Mouse (Mus musculus): ENCODE measurements around the gene Zfp672.
"Not testable (repeated sequence)": the region's sequence is repeated elsewhere in the genome, so short reads cannot be mapped to it uniquely, and the experiment has no call there.

Zfp672 gene

DNA sequence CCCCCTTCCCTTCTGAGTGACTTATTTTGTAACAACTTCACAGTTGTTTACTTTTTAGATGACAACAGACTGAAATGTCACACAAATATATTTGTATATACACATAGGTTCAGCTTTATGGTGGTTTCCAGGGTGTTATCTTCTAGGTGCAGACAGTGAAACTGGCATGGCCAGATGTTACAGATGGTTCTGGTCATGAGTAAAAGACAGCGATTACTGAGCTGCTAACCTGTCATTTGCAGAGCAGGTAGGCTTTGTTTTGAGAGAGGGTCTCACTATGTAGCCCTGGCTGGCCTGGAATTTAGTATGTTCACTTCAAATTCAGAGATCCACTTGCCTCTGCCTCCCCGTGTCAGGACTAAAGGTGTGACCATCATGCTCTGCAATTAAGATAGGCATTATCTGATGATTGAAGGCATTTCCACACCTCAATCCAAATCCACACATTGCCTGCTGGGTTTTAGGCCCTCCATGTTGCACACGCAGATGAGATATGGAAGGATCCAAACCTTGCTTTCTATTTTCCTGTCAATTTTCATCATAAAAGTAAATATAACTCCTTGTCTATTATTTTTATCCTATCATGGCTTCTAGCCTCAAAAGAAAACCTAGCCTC, 5.4 kb downstream of the Zfp672 start:
- no peak for DNase-seq (ENCODE audit: low spot score)

DNA sequence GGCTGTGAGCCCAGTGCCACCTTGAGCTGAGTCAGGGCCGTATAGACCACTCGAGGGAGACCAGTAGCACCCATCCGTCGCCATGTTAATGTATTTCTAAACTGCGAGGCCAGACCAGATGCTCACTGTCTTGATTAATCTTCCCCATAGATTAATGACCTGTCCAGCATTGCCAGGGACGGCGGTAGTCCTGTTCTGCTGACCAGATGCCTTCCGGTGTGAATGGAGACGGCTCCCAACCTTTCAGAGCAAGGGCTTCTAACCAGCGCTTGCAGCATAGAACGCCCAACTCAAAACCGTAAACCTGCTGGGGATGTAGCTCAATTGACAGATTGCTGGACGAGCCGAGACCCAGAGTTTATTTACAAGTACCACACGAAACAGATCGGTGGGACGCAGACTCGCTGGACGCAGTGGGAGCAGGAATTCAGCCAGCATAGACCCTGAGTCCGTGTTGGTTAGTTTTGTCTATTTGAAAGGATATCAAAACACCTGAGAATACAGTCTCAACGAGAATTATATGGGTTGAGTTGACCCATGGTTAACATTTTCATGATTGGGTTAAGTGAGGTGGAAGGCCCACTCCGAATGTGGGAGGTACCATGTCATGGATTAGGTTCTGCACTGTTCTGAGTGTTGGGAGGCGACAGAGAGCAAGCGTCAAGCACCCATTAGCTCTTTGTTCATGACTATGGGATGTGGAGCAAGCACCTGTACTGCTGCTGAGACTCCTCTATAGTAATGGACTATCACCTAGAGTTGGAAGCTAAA, 6.4 kb downstream of the Zfp672 start:
- DNase-seq (ENCODE audit: low spot score): no peak

DNA sequence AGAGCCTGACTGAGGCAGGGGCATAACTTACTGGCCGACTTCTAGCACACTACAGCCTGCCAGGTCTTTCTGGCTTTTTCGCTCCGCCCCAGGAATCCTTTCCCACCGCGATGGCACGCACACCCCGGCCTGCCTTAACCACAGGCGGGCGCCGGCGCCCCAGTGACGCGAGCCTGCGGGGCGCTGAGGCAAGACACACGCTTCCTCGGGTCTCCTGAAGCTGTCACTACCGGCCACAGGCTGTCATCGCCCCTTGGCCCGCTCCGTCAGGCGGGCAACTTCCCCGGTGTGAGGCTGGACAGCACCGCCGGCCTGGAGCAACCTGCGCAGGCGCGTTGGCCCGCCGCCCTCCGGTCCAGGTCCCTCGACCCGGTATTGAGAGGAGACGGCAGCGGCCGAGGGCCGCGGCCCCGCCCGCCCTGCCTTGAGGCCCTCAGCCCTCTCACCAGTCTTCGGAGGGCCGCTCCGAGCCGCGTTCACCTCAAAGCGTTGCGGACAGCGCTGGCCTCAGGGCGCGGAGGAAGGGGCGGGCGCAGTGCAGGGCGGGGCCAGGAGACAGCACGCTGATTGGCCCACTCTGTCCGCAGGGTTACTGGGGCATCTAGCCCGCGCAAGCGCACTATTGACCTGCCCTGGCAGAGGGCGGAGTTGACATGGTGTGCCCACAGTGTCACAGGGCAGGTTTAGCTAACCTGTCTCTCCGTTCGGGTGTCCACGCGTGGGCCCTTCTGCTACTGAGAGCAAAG, 7.1 kb downstream of the Zfp672 start:
- DNase-seq (ENCODE audit: low spot score): peak; percentile 97

DNA sequence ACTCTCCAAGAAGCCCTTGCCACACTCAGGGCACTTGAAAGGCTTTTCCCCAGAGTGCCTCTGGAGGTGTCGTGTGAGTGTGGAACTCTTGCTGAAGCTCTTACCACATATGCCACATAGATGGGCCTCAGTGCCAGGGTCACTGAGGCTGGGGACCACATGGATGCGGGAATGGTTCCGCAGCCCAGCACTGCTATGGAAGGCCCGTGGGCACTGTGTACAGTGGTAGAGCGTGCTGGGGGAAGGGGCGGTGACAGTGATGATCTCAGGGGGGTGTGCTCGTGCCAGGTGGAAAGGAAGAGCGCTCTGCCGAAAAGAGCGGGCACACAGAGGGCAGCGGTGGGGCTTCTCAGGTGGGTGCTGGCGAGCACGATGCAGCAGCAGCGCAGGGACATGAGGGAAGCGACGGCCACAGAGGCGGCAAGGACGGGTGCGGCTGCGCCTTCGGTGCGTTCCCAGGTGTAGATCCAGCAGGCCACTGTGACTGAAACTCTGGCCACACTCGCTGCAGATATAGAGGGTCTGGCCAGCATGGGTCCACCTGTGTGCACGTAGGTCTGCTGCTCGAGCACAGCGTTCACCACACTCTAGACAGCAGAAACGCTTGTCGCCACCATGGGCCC, 13.3 kb downstream of the Zfp672 start:
- DNase-seq (ENCODE audit: low spot score): no peak

DNA sequence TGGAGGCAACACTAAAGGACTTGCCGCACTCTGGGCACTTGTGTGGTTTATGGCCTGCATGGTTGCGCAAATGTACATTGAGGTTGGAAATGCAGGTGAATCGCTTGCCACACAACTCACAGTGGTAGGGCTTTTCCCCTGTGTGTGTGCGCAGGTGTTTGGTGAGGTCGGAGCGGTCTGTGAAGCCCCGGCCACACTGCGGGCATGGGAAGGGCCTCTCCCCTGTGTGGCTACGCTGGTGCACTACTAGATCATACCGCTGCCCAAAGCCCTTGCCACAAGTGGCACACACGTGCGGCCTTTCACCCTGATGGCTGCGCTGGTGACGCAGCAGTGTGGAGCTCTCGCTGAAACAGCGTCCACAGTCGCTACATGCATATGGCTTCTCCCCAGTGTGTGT, 13.8 kb downstream of the Zfp672 start:
- DNase-seq (ENCODE audit: low spot score): no peak

DNA sequence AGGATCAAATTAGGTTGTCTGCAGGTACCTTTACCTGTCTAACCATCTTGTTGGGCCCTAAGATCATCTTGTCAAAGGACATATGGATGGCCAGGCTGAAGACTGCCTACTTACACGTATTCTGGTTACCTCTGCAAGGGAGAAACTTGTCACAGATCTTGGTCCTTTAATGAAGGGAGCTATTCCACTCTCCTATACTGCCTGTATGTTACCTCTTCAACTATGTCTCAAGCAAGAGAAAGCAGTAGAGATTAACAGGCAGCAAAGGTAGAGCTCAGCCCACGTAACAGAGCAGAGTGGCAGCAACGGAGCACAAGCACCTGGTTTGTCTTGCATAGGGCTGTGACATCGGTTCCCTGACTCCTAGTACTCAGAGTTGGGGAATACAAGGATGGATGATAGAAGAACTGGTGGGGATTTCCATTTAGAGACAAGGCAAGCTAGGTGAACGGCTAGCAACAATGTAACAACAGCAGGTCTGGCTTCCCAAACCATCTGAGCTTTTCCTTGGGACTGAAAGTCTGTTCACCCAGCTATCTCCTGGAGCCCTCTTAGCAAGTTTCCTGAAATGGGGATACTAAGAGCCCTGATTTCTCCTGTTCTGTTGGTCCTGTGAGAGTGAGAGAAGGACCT, 14.5 kb downstream of the Zfp672 start:
- no peak for DNase-seq (ENCODE audit: low spot score)

DNA sequence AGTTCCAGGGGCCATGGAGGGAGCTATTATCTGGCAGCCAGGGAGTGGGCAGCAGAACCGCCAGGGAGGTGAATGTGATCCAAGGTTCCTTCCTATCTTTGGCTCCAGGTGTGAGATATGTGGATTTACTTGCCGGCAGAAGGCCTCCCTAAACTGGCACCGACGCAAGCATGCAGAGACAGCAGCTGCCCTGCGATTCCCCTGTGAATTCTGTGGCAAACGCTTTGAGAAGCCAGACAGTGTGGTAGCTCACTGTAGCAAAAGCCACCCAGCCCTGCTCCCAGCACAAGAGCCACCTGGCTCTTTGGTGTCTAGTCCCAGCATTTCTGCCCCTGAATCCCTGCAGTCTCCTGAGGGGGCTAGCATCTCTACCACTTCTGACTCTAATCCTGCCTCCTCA, 16.1 kb downstream of the Zfp672 start:
- no peak for DNase-seq (ENCODE audit: low spot score)

DNA sequence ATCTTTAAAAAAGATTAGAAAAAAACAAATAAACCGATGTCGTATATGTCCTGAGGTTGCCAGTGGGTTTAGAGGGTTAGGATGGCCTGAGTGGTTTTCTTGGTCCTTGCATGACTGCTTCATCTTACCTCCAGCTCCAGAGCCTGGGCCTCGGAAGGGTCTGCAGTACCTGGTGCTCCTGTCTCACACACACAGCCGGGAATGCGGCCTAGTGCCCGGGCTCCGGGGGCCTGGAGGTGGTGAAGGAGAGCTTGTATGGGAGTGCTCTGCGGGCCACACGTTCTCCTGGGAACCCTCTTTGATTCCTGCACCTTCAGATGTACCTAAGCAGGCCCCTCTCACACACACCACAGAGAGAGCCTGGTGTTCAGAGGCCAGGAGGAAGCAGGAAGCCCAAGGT, 21.5 kb downstream of the Zfp672 start:
- no peak for DNase-seq (ENCODE audit: low spot score)

DNA sequence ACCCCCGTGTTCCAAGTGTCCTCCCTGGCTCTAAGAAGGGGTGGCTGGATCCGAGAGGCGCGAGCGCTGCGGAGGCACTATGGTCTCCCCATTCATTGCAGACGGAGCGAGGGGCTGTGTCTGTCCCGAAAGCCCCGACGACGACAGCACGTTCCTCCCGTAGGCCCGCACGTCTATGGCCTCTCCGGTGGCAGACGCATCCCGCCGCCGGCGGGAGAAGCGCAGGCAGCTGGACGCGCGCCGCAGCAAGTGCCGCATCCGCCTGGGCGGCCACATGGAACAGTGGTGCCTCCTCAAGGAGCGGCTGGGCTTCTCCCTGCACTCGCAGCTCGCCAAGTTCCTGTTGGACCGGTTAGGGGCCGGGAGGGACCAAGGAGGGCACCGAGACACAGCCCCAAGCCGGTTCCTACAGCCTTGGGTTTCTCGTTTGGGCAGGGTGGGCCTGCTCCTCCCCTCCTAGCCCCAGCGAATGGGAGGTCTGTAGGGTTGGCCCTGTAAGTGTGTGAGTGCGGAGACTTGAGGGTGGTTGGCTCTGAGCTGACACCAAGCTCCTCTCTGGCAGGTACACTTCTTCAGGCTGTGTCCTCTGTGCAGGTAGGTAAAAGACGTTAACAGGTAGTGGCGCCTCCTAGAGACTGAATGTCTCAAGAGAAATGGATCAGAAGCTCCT, 22.6 kb downstream of the Zfp672 start:
- DNase-seq (ENCODE audit: low spot score): peak; percentile 24

DNA sequence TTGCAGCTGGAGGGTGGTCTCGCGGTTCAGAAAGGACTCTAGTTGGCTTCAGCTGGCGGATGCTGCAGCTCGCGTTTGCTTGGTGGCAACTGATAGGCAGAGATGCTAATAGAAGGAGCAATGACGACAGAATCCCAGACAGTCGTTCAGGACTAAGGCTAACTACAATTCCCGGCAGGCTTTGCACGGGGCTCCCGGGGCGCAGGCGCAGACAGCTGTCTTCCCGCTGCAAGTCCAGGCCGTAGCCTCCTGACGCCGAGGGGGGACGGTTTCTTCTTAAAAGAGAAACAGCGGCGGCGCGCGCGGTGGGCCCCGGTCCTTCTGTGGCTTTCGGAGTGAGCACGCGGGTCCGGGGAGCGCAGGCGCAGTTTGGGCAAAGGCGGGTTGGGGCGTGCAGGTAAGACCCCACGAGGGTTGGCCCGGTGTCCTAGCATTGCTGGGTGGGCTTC, 23.3 kb downstream of the Zfp672 start, which contains the start of gene Zfp692:
TSS of gene Zfp692 (plus strand) at position 210 of the 449 bp plus-strand sequence.
- DNase-seq (ENCODE audit: low spot score): peak; percentile 91

DNA sequence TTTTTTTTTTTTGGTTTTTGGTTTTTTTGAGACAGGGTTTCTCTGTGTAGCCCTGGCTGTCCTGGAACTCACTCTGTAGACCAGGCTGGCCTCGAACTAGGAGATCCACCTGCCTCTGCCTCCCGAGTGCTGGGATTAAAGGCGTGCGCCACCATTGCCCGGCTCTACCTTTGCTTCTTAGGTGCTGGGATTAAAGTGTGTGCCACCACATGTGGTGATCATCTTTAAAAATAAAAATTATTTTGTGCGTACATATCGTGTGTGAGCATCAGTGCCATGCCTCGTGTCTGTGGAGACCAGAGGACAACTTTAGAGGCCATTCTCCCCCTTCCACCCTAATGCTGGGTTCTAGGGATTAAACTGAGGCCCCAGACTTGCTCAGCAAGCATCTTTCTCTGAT, 24.8 kb downstream of the Zfp672 start:
- DNase-seq (ENCODE audit: low spot score): not testable (repeated sequence)

DNA sequence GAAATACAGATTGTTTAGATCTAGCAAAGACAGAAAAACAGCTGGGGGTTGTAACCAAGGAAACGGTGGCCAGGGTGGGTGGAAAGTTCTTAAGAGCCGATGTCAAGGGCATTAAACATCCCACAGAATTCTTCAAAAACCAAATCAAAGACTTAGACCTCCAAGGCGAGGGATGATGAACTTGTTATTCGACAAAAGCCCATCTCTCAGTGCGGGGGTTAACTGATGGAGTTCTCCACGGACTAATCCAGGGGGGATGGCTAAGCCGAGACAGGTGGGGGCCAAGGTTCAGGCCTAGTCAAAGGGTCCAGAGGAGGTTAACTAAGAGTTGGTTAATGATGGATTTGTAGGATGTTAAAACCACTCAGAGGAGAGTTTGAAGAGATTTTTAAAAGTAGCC, 26.5 kb downstream of the Zfp672 start:
- DNase-seq (ENCODE audit: low spot score): no peak

DNA sequence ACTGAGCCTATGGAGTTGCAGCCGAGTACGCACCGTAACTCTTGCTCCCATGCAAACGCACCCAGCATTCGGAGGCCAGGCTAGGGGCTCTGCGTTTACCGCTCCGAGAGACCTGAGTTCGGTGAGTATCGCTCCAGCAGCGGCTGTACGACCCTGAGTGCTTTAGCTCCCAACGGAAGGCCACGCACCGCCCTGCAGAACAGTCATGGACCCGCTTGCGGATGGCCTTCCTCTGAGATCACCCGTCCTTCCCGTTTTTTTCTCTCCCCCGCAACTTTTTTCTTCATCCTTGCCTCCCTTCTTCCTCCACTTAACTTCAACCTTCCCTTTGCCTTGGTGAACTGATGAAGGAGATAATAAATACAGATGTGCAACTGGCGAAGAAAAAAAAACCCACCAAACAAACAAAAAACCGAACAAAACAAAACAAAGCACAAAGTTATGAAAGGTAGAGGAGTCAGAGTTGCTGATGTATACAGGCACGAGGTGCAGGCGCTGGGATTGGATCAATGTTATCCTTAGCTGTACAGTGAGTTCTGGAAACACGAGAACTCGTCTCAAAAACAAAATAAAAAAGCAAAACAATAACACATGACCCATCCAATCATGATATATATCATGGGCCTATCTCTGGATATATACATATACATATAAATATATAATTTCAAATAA, 27.2 kb downstream of the Zfp672 start:
- no peak for DNase-seq (ENCODE audit: low spot score)

DNA sequence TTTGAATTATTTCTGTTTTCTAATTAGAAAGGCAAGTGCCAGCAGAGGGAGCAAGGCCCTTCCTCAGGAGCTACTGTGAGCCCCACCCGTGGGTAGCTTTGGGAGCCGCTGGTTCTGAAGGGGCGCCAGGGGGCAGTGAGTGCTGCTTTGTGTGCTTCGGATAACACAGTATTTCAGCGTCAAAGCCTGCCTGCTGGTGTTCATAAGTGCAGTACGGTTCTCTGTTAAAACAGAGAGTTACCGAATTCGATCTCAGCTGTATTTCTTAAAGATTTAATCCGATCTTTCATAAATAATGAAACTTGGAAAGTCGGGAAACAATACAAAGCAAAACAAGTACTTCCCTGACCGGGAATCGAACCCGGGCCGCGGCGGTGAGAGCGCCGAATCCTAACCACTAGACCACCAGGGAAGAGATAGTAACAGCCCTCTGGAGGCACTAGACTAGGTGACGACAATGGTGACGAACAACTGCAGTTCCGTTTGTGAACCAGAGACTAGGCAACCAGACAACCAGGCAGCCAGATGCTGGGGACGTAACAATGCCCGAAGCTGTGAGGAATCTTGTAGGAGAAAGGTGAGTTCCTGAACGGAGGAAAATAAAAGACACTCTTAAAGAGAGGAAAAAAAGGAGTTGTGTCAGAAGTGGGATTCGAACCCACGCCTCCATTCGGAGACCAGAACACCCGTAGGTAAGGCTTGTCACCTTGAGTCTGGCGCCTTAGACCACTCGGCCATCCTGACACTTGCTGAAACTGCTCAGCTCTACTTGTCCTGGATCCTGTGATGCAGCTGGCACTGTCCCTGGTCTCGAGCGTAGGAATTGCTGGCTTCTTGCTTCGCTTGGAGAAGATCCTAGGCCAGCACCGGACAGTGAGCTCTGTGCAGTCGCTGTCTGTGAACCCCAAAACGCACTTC, 28.0 kb downstream of the Zfp672 start:
- peak; percentile 96 for DNase-seq (ENCODE audit: low spot score)

DNA sequence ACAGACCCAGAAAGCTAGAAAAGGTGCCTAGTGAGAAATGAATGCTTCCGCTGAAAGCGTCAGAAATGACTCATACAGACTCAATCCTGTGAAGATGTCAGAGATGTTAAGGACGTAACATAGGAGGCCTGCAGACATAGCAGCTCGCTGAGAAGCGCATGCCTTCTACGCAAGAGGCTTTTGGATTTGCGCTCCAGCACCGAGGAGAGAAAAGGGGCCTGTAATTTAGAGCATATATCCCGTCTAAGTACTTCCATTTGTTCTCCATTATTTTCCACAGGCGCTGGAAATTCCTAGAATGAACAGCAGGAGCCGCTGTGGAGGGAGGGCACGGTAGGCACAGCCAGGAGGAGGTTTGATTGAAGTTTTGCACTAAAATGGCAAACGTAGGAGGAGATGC, 29.1 kb downstream of the Zfp672 start:
- DNase-seq (ENCODE audit: low spot score): peak; percentile 71

DNA sequence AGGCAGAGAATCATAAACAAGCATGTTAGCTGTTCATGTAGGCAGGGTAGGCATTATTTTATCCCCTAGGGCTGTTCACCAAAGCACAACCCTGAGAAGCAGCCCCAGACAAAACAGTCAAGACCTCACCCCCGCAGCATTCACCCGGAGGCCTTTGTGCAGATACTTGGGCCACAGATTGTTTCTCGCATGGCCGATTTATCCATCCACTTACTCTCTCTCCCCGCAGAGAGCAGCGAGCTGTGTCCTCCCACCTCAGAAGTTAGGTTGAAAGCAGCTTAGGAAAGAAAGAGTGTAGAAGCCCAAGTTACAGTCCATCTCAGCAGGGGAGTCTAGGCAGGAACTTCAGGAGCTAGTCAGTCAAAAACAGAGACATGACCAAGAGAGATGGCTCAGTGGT, 32.7 kb downstream of the Zfp672 start:
- no peak for DNase-seq (ENCODE audit: low spot score)

DNA sequence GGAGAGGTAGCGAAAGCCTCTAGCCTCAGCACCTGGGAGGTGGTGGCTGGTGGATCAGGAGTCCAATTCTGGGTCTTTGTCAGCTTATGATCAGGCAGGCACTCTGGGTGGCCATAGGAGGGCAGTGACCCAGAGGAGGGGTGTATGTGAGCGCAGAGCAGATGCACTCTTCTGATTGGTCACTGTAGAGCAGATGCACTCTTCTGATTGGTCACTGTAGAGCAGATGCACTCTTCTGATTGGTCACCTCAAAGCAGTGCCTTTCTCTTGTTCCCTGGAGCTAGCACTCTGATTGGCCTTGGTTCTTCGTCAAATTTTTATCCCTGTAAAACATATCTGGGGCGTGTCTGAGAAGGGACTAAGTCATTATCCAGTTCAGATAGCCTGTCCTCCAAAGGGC, 37.3 kb downstream of the Zfp672 start:
- DNase-seq (ENCODE audit: low spot score): no peak

DNA sequence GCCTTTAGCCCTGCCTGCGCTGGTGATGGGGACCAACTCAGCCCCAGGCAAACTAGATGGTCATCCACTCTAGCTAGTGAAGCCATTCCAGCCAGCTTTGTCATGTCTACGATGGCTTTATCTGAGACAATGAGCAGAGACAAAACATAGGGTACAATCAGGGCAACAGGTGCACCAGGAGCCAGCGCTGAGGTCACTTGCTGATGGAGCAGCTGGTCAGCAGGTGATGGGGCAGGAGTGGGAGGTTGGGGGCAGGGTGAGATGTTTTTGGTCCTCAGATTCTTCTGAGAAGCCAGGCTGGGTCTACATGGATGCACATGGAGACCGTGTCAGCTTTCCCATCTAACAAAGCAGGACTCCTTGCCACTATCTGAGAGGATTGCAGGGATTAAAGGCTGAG, 39.3 kb downstream of the Zfp672 start:
- DNase-seq (ENCODE audit: low spot score): no peak

DNA sequence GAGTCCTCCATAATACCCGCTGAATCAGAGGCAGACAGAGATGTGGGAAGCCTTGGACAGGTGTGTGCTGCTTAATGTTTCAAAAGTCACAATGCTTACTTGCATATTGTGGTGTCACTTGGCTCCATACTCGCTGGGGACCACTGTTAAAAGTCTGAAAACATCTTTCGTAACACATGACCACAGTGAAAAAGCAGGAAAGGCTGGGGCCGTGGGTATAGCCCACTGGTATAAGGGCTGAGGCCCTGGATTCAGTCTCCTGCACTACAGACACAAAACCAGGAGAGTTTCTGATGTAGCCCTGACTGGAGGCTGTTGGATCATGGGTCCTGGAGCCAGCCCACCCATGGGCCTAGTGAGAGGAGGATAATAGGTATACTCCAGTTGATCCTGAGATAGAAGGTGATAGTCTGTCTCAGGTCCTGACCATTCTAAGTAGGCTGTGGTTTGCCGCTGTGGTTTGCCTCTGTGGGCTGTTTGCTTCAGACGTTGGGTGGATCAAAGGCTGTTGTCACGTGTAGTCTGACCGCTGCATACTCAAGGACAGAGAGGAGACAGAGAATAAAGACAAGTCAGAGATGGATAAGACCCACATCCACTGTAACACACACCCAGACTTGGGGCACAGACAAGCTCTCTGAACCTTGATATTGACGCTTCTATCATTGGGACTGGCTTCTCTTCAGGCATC, 40.0 kb downstream of the Zfp672 start:
- no peak for DNase-seq (ENCODE audit: low spot score)

All from adipocyte (in vitro differentiated cells).